Mouse (Mus musculus) lung, adult 18-20 months (tissue): Measurements from ENCODE around the gene Fam83d.

Experiments used
- DNase-seq, 2 experiments: peaks; one replicate each; pipeline ENCODE4 v3.0.0; 2022; ENCODE audit warnings: mixed read lengths in 2 of 2

Gene Fam83d

DNA sequence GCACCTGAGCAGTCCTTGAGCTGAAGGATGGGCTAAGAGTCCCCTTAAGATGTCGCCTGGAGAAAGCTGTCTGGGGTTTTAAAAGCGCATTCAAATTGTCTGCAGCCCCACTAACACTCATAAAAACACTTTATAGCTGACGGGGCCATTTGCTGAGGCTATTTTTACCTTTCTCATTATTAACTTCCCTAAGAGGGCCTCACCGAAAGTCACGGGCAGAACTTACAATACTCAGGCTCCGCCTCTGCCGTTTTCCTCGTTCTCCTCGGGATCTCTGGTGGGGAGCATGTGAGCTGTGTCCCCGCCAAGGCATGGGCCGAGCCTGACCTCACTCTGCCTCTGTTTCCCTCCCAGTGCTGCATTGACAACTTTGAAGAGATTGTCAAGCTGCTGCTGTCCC, 21.7 kb upstream of the Fam83d start:
- DNase-seq, result no peak

- DNase-seq, result no peak
These were observed 18.5 kb upstream of the Fam83d start for GRCm38 (mm10) chr2:158749366-158749765.

DNA sequence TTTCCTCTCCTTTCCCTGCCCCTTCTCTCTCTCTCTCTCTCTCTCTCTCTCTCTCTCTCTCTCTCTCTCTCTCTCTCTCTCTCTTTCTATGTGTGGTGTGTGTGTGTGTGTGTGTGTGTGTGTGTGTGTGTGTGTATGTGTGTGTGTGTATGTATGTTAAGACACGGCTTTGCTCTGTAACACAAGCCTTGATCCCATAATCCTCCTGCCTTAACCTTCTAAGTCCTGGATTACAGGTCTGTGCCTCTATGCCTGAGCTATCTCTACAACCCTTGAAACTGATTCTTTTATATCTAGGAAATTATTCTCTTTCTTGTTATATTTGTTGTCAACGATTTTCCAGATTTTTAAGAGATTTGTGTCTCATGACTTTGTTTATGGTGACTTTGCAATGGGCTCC, 7.7 kb upstream of the Fam83d start:
- DNase-seq, result no peak

- no peak for DNase-seq
These were observed 5.6 kb upstream of the Fam83d start for GRCm38 (mm10) chr2:158762339-158762738.

- DNase-seq, result no peak
These were observed 457 bp downstream of the Fam83d start for GRCm38 (mm10) chr2:158768350-158768749.

GRCm38 (mm10) chr2:158768771-158769170, 878 bp downstream of the Fam83d start:
- no peak for DNase-seq

- DNase-seq, result no peak
These were observed 2.3 kb downstream of the Fam83d start for GRCm38 (mm10) chr2:158770126-158770757.

- no peak for DNase-seq
These were observed 3.3 kb downstream of the Fam83d start for GRCm38 (mm10) chr2:158771066-158771763.

- no peak for DNase-seq
These were observed 4.9 kb downstream of the Fam83d start for GRCm38 (mm10) chr2:158772808-158773207.

DNA sequence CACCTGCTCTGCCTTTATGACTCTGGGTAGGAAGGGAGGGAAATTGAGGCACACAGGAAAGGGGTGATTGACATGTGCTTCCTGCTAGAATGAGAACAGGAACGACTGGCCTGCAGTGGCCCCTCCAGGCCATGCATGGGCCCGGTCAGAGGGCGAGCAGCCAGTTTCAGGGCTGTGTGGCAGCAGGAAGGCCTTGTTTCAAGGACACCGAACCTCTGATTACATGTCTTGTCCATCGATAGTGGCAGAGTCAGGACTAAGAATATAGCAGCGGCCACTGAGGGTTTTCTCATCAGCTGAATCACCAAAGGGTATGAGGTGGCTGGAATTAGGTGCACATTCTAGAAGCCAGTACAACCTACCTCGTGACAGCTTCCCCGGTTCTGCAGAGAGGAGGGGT, 7.0 kb downstream of the Fam83d start:
- no peak for DNase-seq

DNA sequence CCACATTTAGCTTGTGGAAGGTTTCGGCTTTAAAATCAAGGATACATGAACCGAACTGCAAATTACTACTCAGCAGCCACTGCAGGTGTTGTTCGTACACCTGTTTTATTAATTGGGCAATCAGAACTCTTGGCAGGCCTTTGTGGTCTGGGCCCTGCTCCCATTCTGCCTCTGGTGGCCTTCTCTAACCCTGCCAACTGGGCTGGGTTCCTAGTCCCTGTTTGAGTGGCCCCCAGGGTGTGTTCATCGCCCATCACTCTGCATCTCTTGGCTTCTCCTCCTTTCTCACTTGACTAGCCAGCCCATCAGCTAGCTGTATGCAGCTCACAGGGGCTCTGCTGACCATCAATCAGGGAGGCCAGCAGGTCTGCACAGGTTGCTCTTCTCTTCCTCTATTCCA, 8.8 kb downstream of the Fam83d start:
- no peak for DNase-seq

DNA sequence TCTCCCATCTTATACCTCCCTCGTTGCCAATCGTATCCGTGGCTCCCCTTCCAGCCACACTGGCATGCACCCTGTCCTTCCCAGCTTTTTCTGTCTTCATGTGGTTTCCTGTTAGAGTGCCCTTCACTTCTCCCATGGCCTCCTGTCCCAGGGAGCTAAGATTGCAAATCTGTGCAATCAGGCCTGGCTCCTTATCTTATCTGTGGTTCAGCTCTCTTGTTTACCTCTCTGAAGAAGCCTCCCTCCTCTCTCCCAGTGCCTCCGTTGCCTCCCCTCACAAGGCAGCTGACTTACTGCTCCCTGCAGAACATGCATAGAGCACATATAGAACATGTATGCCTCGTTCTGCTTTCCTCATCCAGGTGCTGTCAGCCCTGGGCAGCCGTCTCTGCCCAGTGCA, 9.6 kb downstream of the Fam83d start:
- DNase-seq, result no peak

GRCm38 (mm10) chr2:158778349-158778748, 10.5 kb downstream of the Fam83d start:
- peak; percentile 36 to 42 for DNase-seq

- no peak for DNase-seq
These were observed 13.2 kb downstream of the Fam83d start for GRCm38 (mm10) chr2:158781126-158781525.

GRCm38 (mm10) chr2:158786927-158787795, 19.3 kb downstream of the Fam83d start:
- DNase-seq, result peak in 1 of 2 experiments; percentile 35

- peak; percentile 94 to 96 for DNase-seq
These were observed 26.7 kb downstream of the Fam83d start, which contains the start of gene Dhx35 for GRCm38 (mm10) chr2:158794494-158795004. TSS of gene Dhx35 (plus strand) at chr2:158794807.

DNA sequence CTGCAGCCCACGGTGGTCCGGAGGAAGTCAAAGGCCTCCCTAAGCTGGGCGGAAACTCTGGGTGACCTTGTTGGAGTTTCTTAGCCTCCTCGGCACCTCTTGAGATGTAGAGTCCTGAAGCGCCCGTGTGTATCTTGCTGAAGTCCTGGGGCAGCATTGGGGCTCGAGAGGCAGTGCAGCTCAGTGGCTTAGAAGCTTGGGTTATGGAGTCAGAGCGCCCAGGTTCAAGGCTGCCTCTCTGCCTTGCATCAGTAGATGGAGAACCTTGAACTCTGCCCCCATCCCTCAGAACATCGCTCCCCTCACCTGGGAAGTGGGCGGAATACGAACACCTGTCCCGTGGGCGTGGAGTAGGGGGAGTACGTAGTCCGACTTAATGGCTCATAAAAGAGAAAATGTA, 27.1 kb downstream of the Fam83d start:
- DNase-seq, result no peak

- DNase-seq, result no peak
These were observed 28.0 kb downstream of the Fam83d start for GRCm38 (mm10) chr2:158795875-158796274.

- no peak for DNase-seq
These were observed 31.4 kb downstream of the Fam83d start for GRCm38 (mm10) chr2:158799328-158799727.

GRCm38 (mm10) chr2:158800788-158801187, 32.9 kb downstream of the Fam83d start:
- no peak for DNase-seq

DNA sequence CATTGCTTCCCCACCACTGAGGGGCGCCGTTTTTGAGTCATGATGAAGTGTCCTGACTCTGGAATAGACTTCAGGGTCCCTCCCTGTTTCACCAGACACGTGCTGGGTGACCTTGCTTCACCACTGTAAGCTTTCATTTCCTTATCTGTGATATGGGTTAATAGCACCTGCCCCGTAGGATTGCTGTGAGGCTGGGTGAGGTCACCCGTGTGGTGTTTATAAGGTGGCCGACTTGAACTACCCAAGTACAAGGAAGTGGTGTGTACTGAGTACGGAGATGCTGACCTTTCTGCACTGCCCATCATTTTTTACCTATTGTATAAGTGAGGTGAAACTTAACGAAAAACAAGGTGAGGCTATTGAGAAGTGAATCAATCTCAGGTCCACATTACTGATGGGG, 35.7 kb downstream of the Fam83d start:
- DNase-seq, result no peak

DNA sequence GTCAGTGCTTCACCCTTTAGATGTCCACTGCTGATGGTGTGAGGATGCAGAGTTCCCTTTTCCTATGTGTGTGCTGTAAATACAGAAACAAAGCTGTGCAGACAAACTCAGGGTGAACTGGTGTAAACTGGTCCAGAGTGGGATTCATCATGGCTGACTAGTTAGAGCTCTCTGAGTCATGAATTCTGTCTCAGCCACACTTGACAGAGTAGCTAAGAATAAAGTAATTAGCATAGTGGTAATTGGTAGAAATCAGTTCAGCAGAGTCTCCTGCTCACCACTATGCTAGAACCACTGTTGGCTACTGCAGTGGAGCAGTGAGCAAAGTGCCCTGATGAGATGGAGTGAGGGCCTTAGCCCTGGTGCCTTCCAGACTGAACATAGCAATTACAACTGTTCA, 47.8 kb downstream of the Fam83d start:
- DNase-seq, result no peak

DNA sequence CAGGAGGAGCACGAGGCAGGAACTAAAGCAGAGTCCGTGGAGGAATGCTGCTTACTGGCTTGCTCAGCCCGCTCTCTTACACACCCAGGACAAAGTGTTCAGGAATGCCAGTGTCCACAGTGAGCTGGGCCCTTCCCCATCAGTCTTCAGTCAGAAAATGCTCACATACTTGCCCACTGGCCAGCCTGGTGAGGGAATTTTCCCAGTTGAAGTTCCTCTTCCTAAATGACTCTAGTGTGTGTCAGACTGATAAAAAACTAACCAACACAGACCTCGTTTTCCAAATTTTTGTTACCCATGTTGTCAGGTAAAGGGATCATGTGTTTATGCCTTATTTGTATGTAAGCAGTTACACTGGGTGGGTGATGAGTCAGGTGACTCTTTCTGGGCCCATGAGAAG, 48.3 kb downstream of the Fam83d start:
- no peak for DNase-seq
